Mouse (Mus musculus) brain, embryonic 14.5 days (tissue): Measurements from ENCODE around the gene Vdr.

ENCODE experiments used
- CTCF ChIP-seq: fragments of 200-500 bp; IDR thresholded peaks from 2 replicates; pipeline ENCODE4 v1.5.1; 2012; ENCODE audit warnings: inconsistent platforms, mild to moderate bottlenecking, moderate library complexity, borderline replicate concordance; ENCODE audit not compliant: insufficient read depth, insufficient read length; ENCODE audit errors: extremely low read depth
- POLR2A ChIP-seq: fragments of 200-500 bp; IDR thresholded peaks from 2 replicates; pipeline ENCODE4 v1.6.1; 2012; ENCODE audit warnings: mild to moderate bottlenecking, inconsistent platforms, borderline replicate concordance; ENCODE audit not compliant: poor library complexity, insufficient read depth, insufficient read length, severe bottlenecking; ENCODE audit errors: extremely low read depth

DNA sequence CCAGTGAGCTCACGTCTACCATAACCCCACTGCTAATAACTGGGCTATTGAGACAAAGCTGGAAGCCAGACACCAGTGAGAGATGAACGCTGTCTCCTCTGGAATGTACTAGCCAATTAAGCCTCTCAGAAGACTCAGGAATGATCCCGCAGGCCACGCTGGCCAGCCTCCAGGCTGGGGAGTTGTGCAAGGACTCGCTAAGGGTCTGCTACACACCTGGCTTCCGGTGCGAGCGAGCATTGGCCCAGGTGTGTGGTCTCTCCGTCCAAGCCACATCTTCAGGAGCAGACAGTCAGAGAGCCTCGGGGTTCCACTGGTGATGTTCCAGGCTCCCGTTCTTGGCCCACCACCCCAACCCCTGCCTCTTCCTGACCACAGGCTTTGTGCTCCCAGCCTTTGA, 46.0 kb upstream of the Vdr start:
- TF ChIP-seq CTCF (no peak), POLR2A (no peak)
